Mouse (Mus musculus): ENCODE measurements at regions not wholly inside any gene's neighbourhood (a gene's known extent, or its start where the extent isn't known, plus 50 kb on each side); places are given as distances from the start of the nearest gene placed in this dataset.

- ATAC-seq (replicated peaks; ENCODE audit: poor library complexity, severe bottlenecking), result no peak
Measured at GRCm38 (mm10) chr17:14505415-14505814, 188.6 kb downstream of the Thbs2 start.

GRCm38 (mm10) chr17:14503670-14504069, 190.4 kb downstream of the Thbs2 start:
- ATAC-seq (replicated peaks; ENCODE audit: poor library complexity, severe bottlenecking), result no peak

- ATAC-seq (replicated peaks; ENCODE audit: poor library complexity, severe bottlenecking), result no peak
Measured at GRCm38 (mm10) chr17:14501341-14501740, 192.7 kb downstream of the Thbs2 start.

- no peak for ATAC-seq (replicated peaks; ENCODE audit: poor library complexity, severe bottlenecking)
Measured at GRCm38 (mm10) chr17:14497086-14497485, 196.9 kb downstream of the Thbs2 start.

GRCm38 (mm10) chr17:14493751-14494320, 200.2 kb downstream of the Thbs2 start:
- ATAC-seq (replicated peaks; ENCODE audit: poor library complexity, severe bottlenecking), result no peak

- ATAC-seq (replicated peaks; ENCODE audit: poor library complexity, severe bottlenecking), result no peak
Measured at GRCm38 (mm10) chr17:14492936-14493335, 201.1 kb downstream of the Thbs2 start.

GRCm38 (mm10) chr17:14481746-14482145, 202.4 kb downstream of the Smoc2 start:
- ATAC-seq (replicated peaks; ENCODE audit: poor library complexity, severe bottlenecking), result no peak

GRCm38 (mm10) chr17:14478938-14479505, 199.7 kb downstream of the Smoc2 start:
- ATAC-seq (replicated peaks; ENCODE audit: poor library complexity, severe bottlenecking), result no peak

GRCm38 (mm10) chr17:14476707-14477106, 197.4 kb downstream of the Smoc2 start:
- no peak for ATAC-seq (replicated peaks; ENCODE audit: poor library complexity, severe bottlenecking)

- no peak for ATAC-seq (replicated peaks; ENCODE audit: poor library complexity, severe bottlenecking)
Measured at GRCm38 (mm10) chr17:14475778-14476647, 196.7 kb downstream of the Smoc2 start.

GRCm38 (mm10) chr17:14475277-14475676, 196.0 kb downstream of the Smoc2 start:
- no peak for ATAC-seq (replicated peaks; ENCODE audit: poor library complexity, severe bottlenecking)

GRCm38 (mm10) chr17:14468754-14469488, 189.6 kb downstream of the Smoc2 start:
- no peak for ATAC-seq (replicated peaks; ENCODE audit: poor library complexity, severe bottlenecking)

- no peak for ATAC-seq (replicated peaks; ENCODE audit: poor library complexity, severe bottlenecking)
Measured at GRCm38 (mm10) chr17:14455251-14455743, 176.0 kb downstream of the Smoc2 start.

Measured in granulocyte monocyte progenitor cell, adult 5-6 weeks (primary cell).